Mouse (Mus musculus): ENCODE data around the gene Tgif2lx2.

The Tgif2lx2 gene

DNA sequence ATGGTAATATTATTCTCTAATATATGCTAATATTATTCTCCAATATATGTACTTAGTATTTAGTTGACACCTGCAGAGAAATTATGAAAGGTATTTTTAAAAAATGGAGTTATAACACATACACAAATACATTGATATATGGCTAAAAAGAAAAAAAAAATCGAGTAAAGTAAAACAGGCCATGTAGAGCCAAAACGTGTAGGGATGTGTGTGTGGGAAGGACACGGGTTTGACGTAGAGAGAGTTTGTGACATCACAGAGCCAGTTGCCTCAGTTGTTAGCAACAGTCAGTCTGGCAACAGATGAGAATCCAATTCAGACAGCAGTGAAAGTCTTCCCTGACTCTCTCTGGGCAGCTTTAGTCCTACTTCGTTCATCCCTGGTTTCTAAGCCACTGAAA, at the start of gene Tgif2lx2:
TSS of gene Tgif2lx2 (plus strand) at position 301 of the 400 bp plus-strand sequence.
- in situ Hi-C loops (cut with MboI, MseI): loop anchor here (10.0 kb wide), 1 partner anchor 58 kb away; the partner anchor contains the start of gene Tgif2lx1

All from T-helper 2 cell (primary cell).